Mouse (Mus musculus) thymus, postnatal 4 days (tissue): ENCODE measurements at regions not wholly inside any gene's neighbourhood (a gene's known extent, or its start where the extent isn't known, plus 50 kb on each side); places are given as distances from the start of the nearest gene placed in this dataset.
A peak's percentile ranks its signal among the peaks of the same experiment; 100 is the strongest.
"Not testable (repeated sequence)": the region's sequence is repeated elsewhere in the genome, so short reads cannot be mapped to it uniquely, and the experiment has no call there.

Experiments used
- DNase-seq: peaks from one replicate; pipeline ENCODE4 v3.0.0; 2021

- not testable (repeated sequence) for DNase-seq
Observed at GRCm38 (mm10) chr12:113333853-113334252, 148.1 kb downstream of the Tmem121 start.

GRCm38 (mm10) chr12:113337271-113337670 lies 151.5 kb downstream of the Tmem121 start:
- no peak for DNase-seq

DNA sequence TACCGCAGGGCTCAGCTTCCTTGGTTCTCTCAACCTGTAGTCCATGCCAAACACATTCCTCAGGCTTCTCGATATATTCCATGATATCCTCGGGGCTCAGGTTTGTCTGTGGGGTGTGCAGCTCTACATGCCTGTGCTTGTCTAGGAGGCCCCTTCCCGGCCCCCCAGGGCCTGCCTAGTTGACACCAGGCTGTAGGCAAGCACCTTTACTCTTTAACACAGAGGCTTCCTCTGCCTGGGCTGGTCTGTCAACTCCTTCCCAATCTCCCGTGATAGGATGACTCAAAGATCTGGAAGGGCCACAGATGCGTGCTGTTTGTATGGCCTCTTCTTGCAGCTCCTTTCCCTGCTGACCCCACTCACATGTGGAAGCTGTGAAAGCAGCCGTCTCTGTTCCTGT lies 150.4 kb upstream of the Adam6b start:
- peak; percentile 2 for DNase-seq

GRCm38 (mm10) chr12:113341046-113341445 lies 148.3 kb upstream of the Adam6b start:
- peak; percentile 0 for DNase-seq

DNA sequence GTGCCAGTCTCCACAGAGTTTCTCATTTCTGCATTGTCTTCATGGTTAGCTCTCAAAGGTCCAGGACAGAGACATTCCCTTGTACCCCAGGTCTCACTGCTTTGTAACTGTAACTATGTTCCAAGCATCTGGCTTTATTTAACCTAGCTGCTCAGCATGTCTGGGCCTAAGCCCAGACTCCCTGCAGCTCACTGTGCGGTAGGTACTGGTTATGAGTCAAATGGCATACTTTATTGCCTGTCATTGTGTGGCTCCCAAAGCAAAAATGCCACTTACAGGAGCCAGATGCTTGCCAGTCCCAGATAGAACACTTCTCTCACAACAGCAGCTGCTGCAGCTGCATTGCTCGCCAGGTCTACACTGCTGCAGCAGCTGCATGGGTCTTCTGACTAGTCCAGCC lies 134.2 kb upstream of the Adam6b start:
- no peak for DNase-seq

DNA sequence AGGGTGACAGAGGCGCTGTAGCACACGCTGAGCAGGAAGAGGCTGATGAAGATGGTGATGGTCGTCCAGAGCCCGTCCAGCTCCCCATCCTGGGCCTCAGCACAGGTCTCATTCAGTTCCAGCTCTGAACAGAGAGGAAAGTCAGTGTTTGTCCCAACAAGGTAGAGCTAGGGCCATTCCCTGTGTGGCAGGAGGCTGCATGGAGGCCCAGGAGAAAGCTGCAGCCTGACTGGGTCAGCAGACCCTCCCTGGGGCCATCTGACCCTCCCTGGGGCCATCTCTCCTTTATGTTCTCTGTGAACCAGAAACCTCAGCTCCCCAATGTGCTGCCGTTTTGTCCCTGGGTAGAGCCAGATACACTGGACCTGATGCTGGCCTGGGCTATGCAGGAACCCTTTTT lies 131.2 kb upstream of the Adam6b start:
- no peak for DNase-seq

GRCm38 (mm10) chr12:113360032-113360431 lies 129.3 kb upstream of the Adam6b start:
- DNase-seq, result no peak

DNA sequence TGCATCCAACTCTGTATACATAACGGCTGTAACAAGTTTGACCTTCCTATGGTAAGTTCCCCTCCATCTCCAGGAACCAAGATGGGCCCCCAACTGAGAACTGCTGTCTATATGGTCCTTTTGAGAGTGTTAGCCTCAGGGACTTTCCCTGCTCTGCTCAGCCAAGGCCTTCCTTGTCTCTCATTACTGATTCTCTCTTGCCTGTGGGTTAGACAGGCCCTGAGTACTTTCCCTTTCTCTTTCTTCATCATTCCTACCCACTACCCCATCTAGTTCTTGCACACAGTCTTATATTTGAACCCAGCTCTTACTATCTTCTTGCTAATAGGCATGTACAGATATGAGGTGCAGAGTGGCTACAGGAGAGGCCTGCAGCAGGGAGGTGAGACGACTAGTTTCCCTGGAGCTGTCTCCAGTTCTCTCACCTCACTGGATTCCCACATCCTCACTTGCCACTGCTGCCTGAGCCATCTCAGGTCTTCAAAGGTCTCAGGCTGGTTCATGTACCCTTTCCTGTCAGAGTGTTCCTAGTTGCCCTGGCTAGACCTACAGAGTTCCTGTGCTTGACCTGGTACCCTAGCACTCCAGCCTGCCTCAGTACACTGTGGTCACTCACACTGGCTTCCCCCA lies 126.8 kb upstream of the Adam6b start:
- no peak for DNase-seq

DNA sequence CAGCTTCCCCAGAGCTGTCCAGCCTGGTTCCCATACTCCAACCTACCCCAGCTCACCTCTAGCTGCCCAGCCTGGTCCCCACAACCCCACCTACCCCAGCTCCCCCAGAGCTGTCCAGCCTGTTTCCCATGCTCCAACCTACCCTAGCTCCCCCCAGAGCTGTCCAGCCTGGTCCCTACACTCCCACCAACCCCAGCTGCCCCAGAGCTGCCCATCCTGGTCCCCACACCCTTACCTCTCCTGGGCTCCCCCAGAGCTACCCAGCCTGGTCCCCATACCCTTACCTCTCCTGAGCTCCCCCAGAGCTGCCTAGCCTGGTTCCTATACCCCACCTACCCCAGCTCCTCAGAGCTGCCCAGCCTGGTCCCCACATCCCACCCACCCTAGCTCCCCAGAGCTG lies 125.3 kb upstream of the Adam6b start:
- DNase-seq, result no peak

DNA sequence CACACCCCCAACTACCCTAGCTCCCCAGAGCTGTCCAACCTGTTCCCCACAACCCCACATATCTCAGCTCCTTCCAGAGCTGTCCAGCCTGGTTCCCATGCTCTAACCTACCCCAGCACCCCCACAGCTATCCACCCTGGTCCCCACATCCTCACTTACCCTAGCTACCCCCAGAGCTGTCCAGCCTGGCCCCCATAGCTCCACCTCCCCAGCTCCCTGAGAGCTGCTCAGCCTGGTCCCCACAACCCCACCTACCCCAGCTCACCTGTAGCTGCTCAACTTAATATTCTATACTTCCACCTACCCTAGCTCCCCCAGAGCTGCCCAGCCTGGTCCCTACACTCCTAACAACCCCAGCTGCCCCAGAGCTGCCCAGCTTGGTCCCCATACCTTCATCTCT lies 124.9 kb upstream of the Adam6b start:
- DNase-seq, result no peak

DNA sequence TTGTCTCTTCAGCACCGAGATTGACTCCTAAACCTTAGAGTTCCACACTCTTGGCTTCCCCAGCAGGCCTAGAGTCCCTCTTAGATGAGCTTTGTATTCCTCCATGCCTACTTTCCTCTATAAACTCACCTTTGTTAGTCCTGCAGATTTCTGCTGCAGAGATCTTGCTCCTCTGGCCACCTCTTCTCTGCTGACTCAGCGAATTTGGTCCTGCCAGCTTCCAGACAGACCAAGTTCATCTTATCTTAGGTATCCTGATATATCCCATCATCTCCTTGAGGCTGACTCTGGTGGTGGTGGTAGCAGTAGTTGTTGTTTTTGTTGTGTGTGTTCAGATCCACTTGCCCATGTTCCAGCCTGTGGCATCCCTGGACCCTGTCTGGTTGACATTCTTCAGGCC lies 123.5 kb upstream of the Adam6b start:
- DNase-seq, result no peak

DNA sequence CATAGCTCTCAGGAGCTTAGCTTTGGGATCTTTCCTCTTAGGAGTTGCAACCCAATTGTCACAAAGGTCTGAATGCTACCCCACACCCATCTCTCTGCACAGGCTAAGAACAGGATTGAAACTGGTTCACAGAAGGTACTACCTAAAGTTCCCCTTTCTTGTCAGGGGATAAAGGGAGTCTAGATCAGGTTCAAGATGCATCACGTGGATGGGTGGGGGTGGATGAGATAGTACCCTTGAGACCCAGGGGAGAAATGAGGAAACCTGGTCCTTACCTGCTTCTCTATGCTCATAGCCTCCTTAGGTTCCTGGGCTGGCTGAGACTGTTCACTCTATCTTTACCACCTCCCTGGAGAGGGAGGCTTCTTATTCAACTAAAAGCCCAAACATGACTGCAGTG lies 122.9 kb upstream of the Adam6b start:
- no peak for DNase-seq

- no peak for DNase-seq
Observed at GRCm38 (mm10) chr12:113401578-113402113, 87.7 kb upstream of the Adam6b start.

- no peak for DNase-seq
Observed at GRCm38 (mm10) chr12:113402823-113403222, 86.5 kb upstream of the Adam6b start.

DNA sequence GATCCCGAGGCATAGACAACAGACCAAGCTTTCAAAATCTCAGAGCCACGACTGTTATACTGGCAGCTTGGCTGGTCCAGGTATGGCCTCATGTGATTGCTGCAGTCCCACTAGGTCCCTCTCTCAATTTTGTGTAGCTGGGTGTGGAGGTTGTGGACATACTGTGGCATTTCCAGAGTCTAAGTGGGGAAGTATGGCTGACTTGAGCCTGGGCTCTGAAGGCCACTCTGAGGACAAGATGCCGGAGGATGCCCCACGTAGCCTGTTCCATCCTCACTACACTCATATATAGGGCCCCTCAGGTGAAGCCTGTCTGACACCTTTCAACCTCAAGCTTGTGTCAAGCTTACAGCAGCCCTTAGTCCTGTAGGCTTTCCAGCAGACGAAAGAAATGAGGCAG lies 78.2 kb upstream of the Adam6b start:
- DNase-seq, result no peak

- DNase-seq, result no peak
Observed at GRCm38 (mm10) chr12:113413996-113414395, 75.3 kb upstream of the Adam6b start.

DNA sequence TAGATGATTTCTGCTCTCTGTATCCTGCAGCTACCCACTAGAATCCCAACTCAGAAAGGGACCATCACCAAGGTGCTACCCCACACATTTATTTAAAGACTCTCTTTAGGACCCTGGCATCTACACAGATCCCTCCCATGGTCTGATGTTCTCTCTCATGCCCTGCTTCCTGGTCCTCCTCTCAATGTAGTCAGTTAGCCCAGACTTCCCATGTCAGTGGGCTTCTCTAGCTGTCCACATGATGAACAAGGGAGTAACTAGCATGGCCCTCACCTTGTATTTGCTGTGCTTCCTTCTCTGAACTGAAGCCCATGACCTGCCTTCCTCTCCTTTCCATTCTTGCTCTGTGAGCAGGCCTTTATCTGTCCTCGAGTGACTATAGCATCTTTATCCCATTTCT lies 71.8 kb upstream of the Adam6b start:
- no peak for DNase-seq

DNA sequence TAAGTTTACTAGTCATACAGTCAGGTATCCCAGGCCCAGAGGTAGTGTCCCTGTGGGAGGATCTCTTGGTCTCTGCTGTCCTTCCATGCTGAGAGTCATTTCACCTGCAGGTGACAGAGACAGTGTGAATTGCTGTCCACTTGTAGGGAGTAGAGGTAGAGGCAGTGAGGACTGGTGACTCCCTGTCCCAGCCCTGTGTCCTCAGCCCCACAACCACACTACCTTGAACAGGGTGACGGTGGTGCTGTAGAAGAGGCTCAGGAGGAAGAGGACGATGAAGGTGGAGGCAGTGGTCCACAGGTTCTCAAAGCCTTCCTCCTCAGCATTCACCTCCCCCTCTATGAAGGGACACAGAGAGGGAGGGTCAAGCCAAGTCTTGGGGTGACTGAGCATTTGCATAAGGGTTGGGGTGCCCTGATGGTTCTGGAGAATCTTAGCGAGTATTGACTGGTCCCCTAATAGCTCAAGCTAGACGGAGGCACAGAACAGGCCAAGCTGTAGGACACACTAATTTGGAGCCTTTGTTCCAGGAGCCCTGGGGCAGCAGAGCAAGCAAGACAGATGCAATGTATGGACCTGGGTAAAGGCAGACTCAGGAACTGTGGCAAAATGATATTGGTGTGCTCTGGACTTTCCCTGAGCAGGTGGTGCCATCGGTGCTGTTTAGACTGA lies 70.4 kb upstream of the Adam6b start:
- DNase-seq, result no peak

- DNase-seq, result no peak
Observed at GRCm38 (mm10) chr12:113420721-113421305, 68.5 kb upstream of the Adam6b start.

- peak; percentile 29 for DNase-seq
Observed at GRCm38 (mm10) chr12:113421716-113422595, 67.4 kb upstream of the Adam6b start.

GRCm38 (mm10) chr12:113422736-113423254 lies 66.5 kb upstream of the Adam6b start:
- DNase-seq, result peak; percentile 46

- peak; percentile 65 for DNase-seq
Observed at GRCm38 (mm10) chr12:113423736-113424597, 65.3 kb upstream of the Adam6b start.
